Mouse (Mus musculus): ENCODE results near the gene Ccdc88c. TPM values are rescaled to one million over a fixed set of nuclear protein-coding genes. Genes with fewer than 3 reads are reported as not detected.

Ccdc88c gene
- polyA plus RNA-seq (2015; fragmentation: Nextera tagmentation; extraction: Ambion mirVana): 15.6 and 16.5 TPM in 2 replicates

- under 1% methylated on average over 47 of the region's 56 CpGs for WGBS
Observed at GRCm38 (mm10) chr12:101028954-101029731, at the start of gene Ccdc88c. Ccdc88c (minus strand) TSS chr12:101029056.

DNA sequence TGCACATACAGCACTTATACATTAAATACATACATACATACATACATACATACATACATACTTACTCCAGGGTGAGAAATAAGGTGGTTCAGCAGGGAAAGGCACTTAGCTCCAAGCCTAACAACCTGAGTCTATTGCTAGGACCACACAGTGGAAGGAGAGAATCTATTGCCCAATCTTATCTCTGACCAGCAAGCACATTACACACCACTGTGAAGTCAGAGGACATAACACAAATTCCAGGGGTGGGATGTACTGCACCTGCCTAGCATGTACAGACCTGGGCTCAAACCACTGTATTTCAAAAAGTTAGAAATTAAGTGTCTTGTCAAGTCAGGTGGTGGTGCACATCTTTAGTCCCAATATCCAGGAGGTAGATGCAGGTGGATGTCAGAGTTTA lies 49.1 kb upstream of the Ccdc88c start:
- Histone ChIP-seq H3K9ac (replicated peaks) (no peak overlapping the region), H3K27me3 (no peaks in the 10 kb centered on the region), H3K4me1 (replicated peaks) (peaks cover 30% of the 10 kb centered on the region), H3K4me3 (replicated peaks) (no peak overlapping the region), H3K36me3 (peaks cover 13% of the 10 kb centered on the region; the same call in 1 of the 2 replicates), H3K27ac (no peak overlapping the region), H3K9me3 (no peaks in the 10 kb centered on the region), H3K4me2 (replicated peaks) (no peak overlapping the region)
- ATAC-seq: no peak

More at GRCm38 (mm10) chr12:101028954-101029731, at the start of gene Ccdc88c:
- Histone ChIP-seq H3K4me3 (replicated peaks) (peak within 1 kb of the TSS; percentile 80), H3K4me1 (replicated peaks) (peaks cover 41% of the 10 kb centered on the region), H3K36me3 (no peaks in the 10 kb centered on the region), H3K4me2 (replicated peaks) (peak within 1 kb of the TSS; percentile 77), H3K9me3 (no peaks in the 10 kb centered on the region), H3K27ac (peak within 1 kb of the TSS; percentile 95), H3K27me3 (peaks cover 6% of the 10 kb centered on the region; the same call in 1 of the 2 replicates), H3K9ac (replicated peaks) (peak within 1 kb of the TSS; percentile 89)
- ATAC-seq: peak; percentile 91

DNA sequence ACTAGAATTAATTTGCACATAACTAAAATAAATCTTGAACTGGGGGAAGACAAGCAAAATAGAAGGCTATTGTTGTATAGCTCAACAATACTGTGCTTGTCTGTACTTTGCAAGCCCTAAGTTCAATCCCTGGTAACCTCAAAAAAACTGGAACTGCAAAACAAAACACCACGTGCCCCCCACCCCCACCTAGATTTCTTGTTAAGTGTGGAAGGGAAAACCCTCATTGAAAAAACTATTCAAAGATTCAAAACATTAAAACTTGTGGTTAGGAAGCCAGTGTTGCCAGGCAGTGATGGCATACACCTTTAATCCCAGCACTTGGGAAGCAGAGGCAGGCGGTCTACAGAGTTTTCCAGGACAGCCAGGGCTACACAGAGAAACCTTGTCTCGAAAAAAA lies 46.6 kb upstream of the Ccdc88c start:
- WGBS: 90% methylated on average over 3 of the region's 3 CpGs
- peaks cover 7% of the 10 kb centered on the region; the same call in 1 of the 2 replicates for H3K36me3 ChIP-seq
- H3K4me2 ChIP-seq (replicated peaks): no peak overlapping the region
- no peak overlapping the region for H3K4me3 ChIP-seq (replicated peaks)
- H3K27me3 ChIP-seq: no peaks in the 10 kb centered on the region
- H3K9ac ChIP-seq (replicated peaks): no peak overlapping the region
- H3K27ac ChIP-seq: no peak overlapping the region
- no peak for ATAC-seq
- H3K9me3 ChIP-seq: no peaks in the 10 kb centered on the region
- peaks cover 15% of the 10 kb centered on the region for H3K4me1 ChIP-seq (replicated peaks)

GRCm38 (mm10) chr12:101074821-101075429 lies 46.1 kb upstream of the Ccdc88c start:
- Histone ChIP-seq H3K27ac (no peak overlapping the region), H3K36me3 (peaks cover 6% of the 10 kb centered on the region; the same call in 1 of the 2 replicates), H3K9ac (replicated peaks) (no peak overlapping the region), H3K4me3 (replicated peaks) (no peak overlapping the region), H3K27me3 (no peaks in the 10 kb centered on the region), H3K9me3 (no peaks in the 10 kb centered on the region), H3K4me2 (replicated peaks) (no peak overlapping the region), H3K4me1 (replicated peaks) (peaks cover 12% of the 10 kb centered on the region)
- WGBS: 96% methylated on average over 4 of the region's 4 CpGs
- ATAC-seq: no peak

GRCm38 (mm10) chr12:101069813-101070212 lies 41.0 kb upstream of the Ccdc88c start:
- H3K4me2 ChIP-seq (replicated peaks): no peak overlapping the region
- peaks cover 27% of the 10 kb centered on the region for H3K36me3 ChIP-seq
- 0 out of 2 replicates have a peak, but pooled peaks cover 2% of the 10 kb centered on the region for H3K4me1 ChIP-seq (replicated peaks)
- 93% methylated on average over 1 of the region's 1 CpGs for WGBS
- no peak overlapping the region for H3K9ac ChIP-seq (replicated peaks)
- H3K27me3 ChIP-seq: no peaks in the 10 kb centered on the region
- H3K4me3 ChIP-seq (replicated peaks): no peak overlapping the region
- no peak overlapping the region for H3K27ac ChIP-seq
- H3K9me3 ChIP-seq: no peaks in the 10 kb centered on the region
- ATAC-seq: no peak

GRCm38 (mm10) chr12:101066329-101066728 lies 37.5 kb upstream of the Ccdc88c start:
- Histone ChIP-seq H3K4me1 (replicated peaks) (0 out of 2 replicates have a peak, but pooled peaks cover 2% of the 10 kb centered on the region), H3K27ac (no peak overlapping the region), H3K4me3 (replicated peaks) (no peak overlapping the region), H3K9me3 (no peaks in the 10 kb centered on the region), H3K27me3 (no peaks in the 10 kb centered on the region), H3K9ac (replicated peaks) (no peak overlapping the region), H3K4me2 (replicated peaks) (no peak overlapping the region), H3K36me3 (peaks cover 55% of the 10 kb centered on the region)
- 79% methylated on average over 1 of the region's 1 CpGs for WGBS
- ATAC-seq: no peak

GRCm38 (mm10) chr12:101039956-101040355 lies 11.1 kb upstream of the Ccdc88c start:
- H3K4me2 ChIP-seq (replicated peaks): no peak overlapping the region
- peaks cover 54% of the 10 kb centered on the region for H3K36me3 ChIP-seq
- no peak overlapping the region for H3K4me3 ChIP-seq (replicated peaks)

DNA sequence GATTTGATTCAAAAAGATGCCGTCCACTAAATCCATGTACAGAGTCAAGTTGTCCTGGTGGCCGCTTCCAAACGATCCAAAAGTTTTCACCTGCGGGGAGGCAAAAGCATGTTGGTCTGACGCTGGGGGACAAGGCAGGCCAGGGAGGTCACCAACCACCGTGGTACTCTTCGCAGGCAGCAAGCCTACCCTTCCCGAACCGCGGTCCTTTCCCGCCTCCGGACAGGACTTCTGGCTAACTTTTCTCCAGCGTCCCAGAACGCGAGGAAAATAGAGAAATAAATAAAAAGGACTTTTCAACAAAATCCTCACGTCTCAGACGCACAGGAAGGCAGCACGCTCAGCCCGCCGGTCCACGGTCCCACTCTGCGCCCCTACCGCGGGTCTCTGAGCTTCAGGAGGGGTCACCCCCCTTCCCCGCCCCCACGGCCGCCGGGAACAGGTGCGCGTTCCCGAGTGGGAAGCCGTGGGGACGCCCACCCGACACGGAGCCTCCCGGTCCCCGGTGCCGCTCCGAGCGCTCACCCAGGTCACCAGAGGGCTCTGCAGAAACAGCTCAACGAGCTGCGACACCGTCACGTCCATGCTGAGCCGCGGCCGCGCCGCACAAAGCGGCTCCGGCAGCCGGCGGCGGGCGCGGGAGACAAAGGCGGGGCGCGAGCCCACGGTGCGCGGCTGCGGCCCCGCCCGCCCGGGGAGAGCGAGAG lies 456 bp downstream of the Ccdc88c start:
- ATAC-seq: peak; percentile 57

More at GRCm38 (mm10) chr12:101039956-101040355, 11.1 kb upstream of the Ccdc88c start:
- Histone ChIP-seq H3K4me1 (replicated peaks) (no peaks in the 10 kb centered on the region), H3K27ac (no peak overlapping the region), H3K27me3 (no peaks in the 10 kb centered on the region), H3K9me3 (no peaks in the 10 kb centered on the region), H3K9ac (replicated peaks) (no peak overlapping the region)
- ATAC-seq: no peak

GRCm38 (mm10) chr12:101027451-101028246 lies 1.2 kb downstream of the Ccdc88c start:
- H3K27ac ChIP-seq: peak overlapping the region; percentile 95
- H3K4me2 ChIP-seq (replicated peaks): peak overlapping the region; percentile 77
- no peaks in the 10 kb centered on the region for H3K36me3 ChIP-seq
- H3K4me3 ChIP-seq (replicated peaks): peak overlapping the region; percentile 80
- ATAC-seq: no peak
- under 1% methylated on average over 19 of the region's 19 CpGs for WGBS
- peaks cover 6% of the 10 kb centered on the region; the same call in 1 of the 2 replicates for H3K27me3 ChIP-seq
- no peaks in the 10 kb centered on the region for H3K9me3 ChIP-seq
- peak overlapping the region; percentile 89 for H3K9ac ChIP-seq (replicated peaks)
- peaks cover 56% of the 10 kb centered on the region for H3K4me1 ChIP-seq (replicated peaks)

More for the DNA sequence above, 456 bp downstream of the Ccdc88c start:
- peak overlapping the region; percentile 77 for H3K4me2 ChIP-seq (replicated peaks)
- no peaks in the 10 kb centered on the region for H3K9me3 ChIP-seq
- H3K27me3 ChIP-seq: peaks cover 6% of the 10 kb centered on the region; the same call in 1 of the 2 replicates
- peak overlapping the region; percentile 95 for H3K27ac ChIP-seq
- H3K9ac ChIP-seq (replicated peaks): peak overlapping the region; percentile 89
- H3K4me3 ChIP-seq (replicated peaks): peak overlapping the region; percentile 80
- no peaks in the 10 kb centered on the region for H3K36me3 ChIP-seq
- WGBS: under 1% methylated on average over 59 of the region's 67 CpGs
- peaks cover 49% of the 10 kb centered on the region for H3K4me1 ChIP-seq (replicated peaks)

DNA sequence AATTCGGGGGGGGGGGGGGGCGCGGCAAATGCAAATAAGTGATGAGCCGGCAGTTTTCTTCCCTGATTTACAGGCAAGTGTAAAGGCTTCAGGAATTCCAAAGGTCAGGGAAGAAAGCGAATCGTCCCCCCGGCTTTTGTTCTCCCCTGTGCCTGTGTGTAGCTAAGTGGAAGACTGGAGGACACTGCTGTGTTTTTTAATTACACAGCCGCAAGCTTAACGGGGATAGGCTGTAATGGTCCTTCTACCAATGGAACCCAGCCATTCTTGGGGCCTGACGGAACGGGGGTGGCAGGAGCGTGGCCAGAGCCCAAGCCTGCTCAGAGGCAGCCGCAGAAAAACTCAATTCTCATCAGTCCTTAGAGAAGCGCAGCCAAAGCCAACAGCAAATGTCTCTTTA lies 1.9 kb downstream of the Ccdc88c start:
- WGBS: under 1% methylated on average over 14 of the region's 14 CpGs
- Histone ChIP-seq H3K4me3 (replicated peaks) (peak overlapping the region; percentile 80), H3K9me3 (no peaks in the 10 kb centered on the region), H3K27me3 (peaks cover 6% of the 10 kb centered on the region; the same call in 1 of the 2 replicates), H3K9ac (replicated peaks) (peak overlapping the region; percentile 89), H3K4me2 (replicated peaks) (peak overlapping the region; percentile 77), H3K27ac (peak overlapping the region; percentile 9; the same call in 1 of the 2 replicates), H3K36me3 (peaks cover 1% of the 10 kb centered on the region), H3K4me1 (replicated peaks) (peaks cover 59% of the 10 kb centered on the region)
- no peak for ATAC-seq

GRCm38 (mm10) chr12:101026518-101026917 lies 2.3 kb downstream of the Ccdc88c start:
- 0 out of 2 replicates have a peak overlapping the region, but pooled peaks have one; percentile 9 for H3K27ac ChIP-seq

More at GRCm38 (mm10) chr12:101026518-101026917, 2.3 kb downstream of the Ccdc88c start:
- H3K27me3 ChIP-seq: peaks cover 6% of the 10 kb centered on the region; the same call in 1 of the 2 replicates
- peaks cover 6% of the 10 kb centered on the region for H3K36me3 ChIP-seq
- H3K4me3 ChIP-seq (replicated peaks): peak overlapping the region; percentile 80
- peak overlapping the region; percentile 89 for H3K9ac ChIP-seq (replicated peaks)
- H3K4me1 ChIP-seq (replicated peaks): peaks cover 59% of the 10 kb centered on the region
- 45% methylated on average over 7 of the region's 7 CpGs for WGBS
- H3K4me2 ChIP-seq (replicated peaks): peak overlapping the region; percentile 77
- ATAC-seq: no peak
- H3K9me3 ChIP-seq: no peaks in the 10 kb centered on the region

Data from midbrain, embryonic 13.5 days (tissue).